Mouse (Mus musculus) intestine, embryonic 16.5 days (tissue): ENCODE results near the gene Cdh13. TPM values are rescaled to one million over a fixed set of nuclear protein-coding genes. Genes with fewer than 3 reads are reported as not detected.

Source experiments
- ATAC-seq: fragments of 200-750 bp; cut with Nextera tagmentation; 2 replicates; pipeline ENCODE4 v1.8.0; 2017; ENCODE audit warnings: moderate TSS enrichment, moderate library complexity
- H3K27ac ChIP-seq: fragments of 300-500 bp; sonication (generic); 2 replicates; pipeline ENCODE4 v1.5.1; 2014; ENCODE audit warnings: mild to moderate bottlenecking, low read length
- H3K27me3 ChIP-seq: fragments of 300-500 bp; sonication (generic); replicated peaks from 2 replicates; pipeline ENCODE4 v1.6.1; 2014; ENCODE audit warnings: low read length, control low read depth, mixed read lengths; ENCODE audit not compliant: control insufficient read depth, insufficient read depth
- H3K36me3 ChIP-seq: fragments of 300-500 bp; sonication (generic); 2 replicates; pipeline ENCODE4 v1.6.1; 2014; ENCODE audit warnings: low read length, control low read depth; ENCODE audit not compliant: control insufficient read depth, insufficient read depth
- H3K4me1 ChIP-seq: fragments of 300-500 bp; sonication (generic); 2 replicates; pipeline ENCODE4 v1.6.1; 2014; ENCODE audit warnings: low read length, control low read depth, mixed read lengths; ENCODE audit not compliant: control insufficient read depth, insufficient read depth
- H3K4me2 ChIP-seq: fragments of 300-500 bp; sonication (generic); 2 replicates; pipeline ENCODE4 v1.6.1; 2014; ENCODE audit warnings: low read depth, low read length, control low read depth
- H3K4me3 ChIP-seq: fragments of 300-500 bp; sonication (generic); 2 replicates; pipeline ENCODE4 v1.5.1; 2014; ENCODE audit warnings: mild to moderate bottlenecking, low read length
- H3K9ac ChIP-seq: fragments of 300-500 bp; sonication (generic); 2 replicates; pipeline ENCODE4 v1.6.1; 2014; ENCODE audit warnings: low read depth, low read length
- H3K9me3 ChIP-seq: fragments of 300-500 bp; sonication (generic); 2 replicates; pipeline ENCODE4 v1.6.1; 2016; ENCODE audit warnings: low read length, control low read depth; ENCODE audit not compliant: control insufficient read depth
- WGBS: fragments of 180-500 bp; shearing (Covaris S2); extraction: QIAGEN DNeasy Blood & Tissue Kit; methylation state at CpG from one replicate; pipeline ENCODE4 v1.1.7; 2014; 5-methylcytosine and 5-hydroxymethylcytosine counted together
- polyA plus RNA-seq: library from polyadenylated mRNA; unstranded; fragments of >200 nt; fragmentation: Nextera tagmentation; extraction: Ambion mirVana; gene quantifications from 2 replicates; pipeline ENCODE4 v1.2.1, GENCODE M21; 2015

Gene Cdh13
- polyA plus RNA-seq, 1 experiment from 2014 or later: 6.5 TPM

GRCm38 (mm10) chr8:118539559-118539819 is 256.0 kb downstream of the Cdh13 start:
- H3K9me3 ChIP-seq: no peaks in the 10 kb centered on the region
- H3K36me3 ChIP-seq: no peaks in the 10 kb centered on the region
- ATAC-seq: no peak
- H3K4me2 ChIP-seq: no peak overlapping the region
- no peaks in the 10 kb centered on the region for H3K4me1 ChIP-seq
- H3K27ac ChIP-seq: no peak overlapping the region
- H3K9ac ChIP-seq: no peak overlapping the region
- H3K27me3 ChIP-seq: no peaks in the 10 kb centered on the region
- WGBS: 34% methylated on average over 5 of the region's 5 CpGs
- H3K4me3 ChIP-seq: no peak overlapping the region

- Histone ChIP-seq H3K9me3 (no peaks in the 10 kb centered on the region), H3K9ac (no peak overlapping the region), H3K36me3 (no peaks in the 10 kb centered on the region), H3K27me3 (no peaks in the 10 kb centered on the region), H3K27ac (no peak overlapping the region), H3K4me2 (no peak overlapping the region), H3K4me1 (no peaks in the 10 kb centered on the region), H3K4me3 (no peak overlapping the region)
- 79% methylated on average over 4 of the region's 4 CpGs for WGBS
- no peak for ATAC-seq
Measured at GRCm38 (mm10) chr8:118539941-118540340, 256.4 kb downstream of the Cdh13 start.

GRCm38 (mm10) chr8:118552397-118552796 is 268.9 kb downstream of the Cdh13 start:
- no peaks in the 10 kb centered on the region for H3K36me3 ChIP-seq
- no peak for ATAC-seq
- WGBS: 77% methylated on average over 14 of the region's 14 CpGs

GRCm38 (mm10) chr8:118552842-118553241 is 269.3 kb downstream of the Cdh13 start:
- Histone ChIP-seq H3K4me3 (no peak overlapping the region), H3K9ac (no peak overlapping the region), H3K4me1 (no peaks in the 10 kb centered on the region), H3K27me3 (no peaks in the 10 kb centered on the region), H3K9me3 (no peaks in the 10 kb centered on the region), H3K27ac (no peak overlapping the region), H3K36me3 (no peaks in the 10 kb centered on the region), H3K4me2 (no peak overlapping the region)
- 76% methylated on average over 4 of the region's 4 CpGs for WGBS
- ATAC-seq: no peak

More at GRCm38 (mm10) chr8:118552397-118552796, 268.9 kb downstream of the Cdh13 start:
- no peak overlapping the region for H3K4me3 ChIP-seq
- no peaks in the 10 kb centered on the region for H3K9me3 ChIP-seq
- no peak overlapping the region for H3K9ac ChIP-seq
- no peaks in the 10 kb centered on the region for H3K4me1 ChIP-seq
- no peaks in the 10 kb centered on the region for H3K27me3 ChIP-seq
- H3K27ac ChIP-seq: no peak overlapping the region
- H3K4me2 ChIP-seq: no peak overlapping the region

- Histone ChIP-seq H3K27me3 (no peaks in the 10 kb centered on the region), H3K36me3 (no peaks in the 10 kb centered on the region), H3K9ac (no peak overlapping the region), H3K4me1 (no peaks in the 10 kb centered on the region), H3K4me2 (no peak overlapping the region), H3K27ac (no peak overlapping the region), H3K9me3 (no peaks in the 10 kb centered on the region), H3K4me3 (no peak overlapping the region)
- ATAC-seq: no peak
- 67% methylated on average over 6 of the region's 6 CpGs for WGBS
Measured at GRCm38 (mm10) chr8:118564024-118564423, 280.5 kb downstream of the Cdh13 start.

- Histone ChIP-seq H3K36me3 (no peaks in the 10 kb centered on the region), H3K9ac (no peak overlapping the region), H3K4me1 (no peaks in the 10 kb centered on the region), H3K9me3 (no peaks in the 10 kb centered on the region), H3K4me2 (no peak overlapping the region), H3K4me3 (no peak overlapping the region), H3K27me3 (no peaks in the 10 kb centered on the region), H3K27ac (no peak overlapping the region)
- WGBS: 90% methylated on average over 5 of the region's 5 CpGs
- no peak for ATAC-seq
Measured at GRCm38 (mm10) chr8:118565186-118565585, 281.7 kb downstream of the Cdh13 start.

GRCm38 (mm10) chr8:118565887-118566747 is 282.6 kb downstream of the Cdh13 start:
- Histone ChIP-seq H3K27me3 (no peaks in the 10 kb centered on the region), H3K4me2 (no peak overlapping the region), H3K27ac (no peak overlapping the region), H3K4me3 (no peak overlapping the region), H3K9me3 (no peaks in the 10 kb centered on the region), H3K4me1 (no peaks in the 10 kb centered on the region), H3K36me3 (no peaks in the 10 kb centered on the region), H3K9ac (no peak overlapping the region)
- WGBS: 67% methylated on average over 6 of the region's 6 CpGs
- ATAC-seq: no peak

- no peak overlapping the region for H3K9ac ChIP-seq
- H3K27ac ChIP-seq: no peak overlapping the region
- H3K4me3 ChIP-seq: no peak overlapping the region
- no peaks in the 10 kb centered on the region for H3K36me3 ChIP-seq
- no peak overlapping the region for H3K4me2 ChIP-seq
- no peaks in the 10 kb centered on the region for H3K4me1 ChIP-seq
- no peaks in the 10 kb centered on the region for H3K27me3 ChIP-seq
- 80% methylated on average over 8 of the region's 8 CpGs for WGBS
- no peak for ATAC-seq
- no peaks in the 10 kb centered on the region for H3K9me3 ChIP-seq
Measured at GRCm38 (mm10) chr8:118569366-118569765, 285.8 kb downstream of the Cdh13 start.

- no peak overlapping the region for H3K27ac ChIP-seq
- no peak overlapping the region for H3K4me3 ChIP-seq
- 86% methylated on average over 1 of the region's 1 CpGs for WGBS
- no peaks in the 10 kb centered on the region for H3K9me3 ChIP-seq
- H3K36me3 ChIP-seq: no peaks in the 10 kb centered on the region
- ATAC-seq: no peak
- no peak overlapping the region for H3K9ac ChIP-seq
- H3K27me3 ChIP-seq: no peaks in the 10 kb centered on the region
- no peaks in the 10 kb centered on the region for H3K4me1 ChIP-seq
- H3K4me2 ChIP-seq: no peak overlapping the region
Measured at GRCm38 (mm10) chr8:118581256-118581655, 297.7 kb downstream of the Cdh13 start.

- H3K9ac ChIP-seq: no peak overlapping the region
- no peak overlapping the region for H3K27ac ChIP-seq
- H3K27me3 ChIP-seq: no peaks in the 10 kb centered on the region
- no peak overlapping the region for H3K4me2 ChIP-seq
- H3K4me1 ChIP-seq: no peaks in the 10 kb centered on the region
- no peaks in the 10 kb centered on the region for H3K9me3 ChIP-seq
- no peak overlapping the region for H3K4me3 ChIP-seq
- 95% methylated on average over 8 of the region's 8 CpGs for WGBS
- no peaks in the 10 kb centered on the region for H3K36me3 ChIP-seq
- no peak for ATAC-seq
Measured at GRCm38 (mm10) chr8:118582185-118582584, 298.7 kb downstream of the Cdh13 start.
